Mouse (Mus musculus): ENCODE results near the gene Tpmt.

Gene Tpmt

GRCm38 (mm10) chr13:47044617-47044947, at the start of gene Tpmt:
Tpmt (minus strand) TSS chr13:47044737.
- DNase-seq = peak; percentile 29 to 30

- no peak for DNase-seq
Observed at GRCm38 (mm10) chr13:47093791-47094190, 49.3 kb upstream of the Tpmt start.

- DNase-seq = no peak
Observed at GRCm38 (mm10) chr13:47089271-47089670, 44.7 kb upstream of the Tpmt start.

- no peak for DNase-seq
Observed at GRCm38 (mm10) chr13:47088433-47088832, 43.9 kb upstream of the Tpmt start.

- DNase-seq = peak; percentile 37 to 39
Observed at GRCm38 (mm10) chr13:47080905-47081505, 36.5 kb upstream of the Tpmt start.

GRCm38 (mm10) chr13:47078799-47079198, 34.3 kb upstream of the Tpmt start:
- DNase-seq = no peak

- DNase-seq = no peak
Observed at GRCm38 (mm10) chr13:47077367-47077766, 32.8 kb upstream of the Tpmt start.

- DNase-seq = no peak
Observed at GRCm38 (mm10) chr13:47076156-47076555, 31.6 kb upstream of the Tpmt start.

- DNase-seq = no peak
Observed at GRCm38 (mm10) chr13:47072484-47072883, 27.9 kb upstream of the Tpmt start.

GRCm38 (mm10) chr13:47071871-47072270, 27.3 kb upstream of the Tpmt start:
- DNase-seq = no peak

GRCm38 (mm10) chr13:47070329-47071080, 26.0 kb upstream of the Tpmt start:
- no peak for DNase-seq

GRCm38 (mm10) chr13:47067001-47067400, 22.5 kb upstream of the Tpmt start:
- DNase-seq = no peak

GRCm38 (mm10) chr13:47066516-47066915, 22.0 kb upstream of the Tpmt start:
- DNase-seq = no peak

GRCm38 (mm10) chr13:47063985-47064760, 19.6 kb upstream of the Tpmt start:
- no peak for DNase-seq

- no peak for DNase-seq
Observed at GRCm38 (mm10) chr13:47062756-47063155, 18.2 kb upstream of the Tpmt start.

GRCm38 (mm10) chr13:47056781-47057180, 12.2 kb upstream of the Tpmt start:
- DNase-seq = no peak

- peak; percentile 3 for DNase-seq
Observed at GRCm38 (mm10) chr13:47056126-47056525, 11.6 kb upstream of the Tpmt start.

GRCm38 (mm10) chr13:47053971-47054370, 9.4 kb upstream of the Tpmt start:
- DNase-seq = no peak

- DNase-seq = no peak
Observed at GRCm38 (mm10) chr13:47050009-47050408, 5.5 kb upstream of the Tpmt start.

GRCm38 (mm10) chr13:47047996-47048395, 3.5 kb upstream of the Tpmt start:
- DNase-seq = no peak

GRCm38 (mm10) chr13:47043833-47044616, 512 bp downstream of the Tpmt start:
- DNase-seq = peak in 1 of 2 experiments; percentile 34

GRCm38 (mm10) chr13:47043030-47043680, 1.4 kb downstream of the Tpmt start, which contains the start of gene Kdm1b:
Kdm1b (plus strand) TSS chr13:47043499.
- peak; percentile 99 to 100 for DNase-seq

Data from B cell, adult 2 months (primary cell).